Mouse (Mus musculus) heart, embryonic 11.5 days (tissue): ENCODE data around the gene Arid5b. TPM values are rescaled to one million over a fixed set of nuclear protein-coding genes. Genes with fewer than 3 reads are reported as not detected.
A peak's percentile ranks its signal among the peaks of the same experiment; 100 is the strongest.

Experiments
- ATAC-seq: fragments of 200-750 bp; cut with Nextera tagmentation; replicated peaks from 2 replicates; pipeline ENCODE4 v1.8.0; 2017; ENCODE audit warnings: moderate library complexity; ENCODE audit not compliant: insufficient number of reproducible peaks, low FRiP score, low TSS enrichment
- H3K27ac ChIP-seq: fragments of 300-500 bp; sonication (generic); 2 replicates; pipeline ENCODE4 v1.5.1; 2014; ENCODE audit warnings: mild to moderate bottlenecking, low read depth, low read length
- H3K27me3 ChIP-seq: fragments of 300-500 bp; sonication (generic); 2 replicates; pipeline ENCODE4 v1.6.1; 2014; ENCODE audit warnings: mild to moderate bottlenecking, low read length, mixed read lengths; ENCODE audit not compliant: control insufficient read depth, insufficient read depth
- H3K36me3 ChIP-seq: fragments of 300-500 bp; sonication (generic); 2 replicates; pipeline ENCODE4 v1.6.1; 2014; ENCODE audit warnings: mild to moderate bottlenecking, low read length, moderate library complexity, mixed read lengths; ENCODE audit not compliant: control insufficient read depth, insufficient read depth
- H3K4me1 ChIP-seq: fragments of 300-500 bp; sonication (generic); 2 replicates; pipeline ENCODE4 v1.6.1; 2014; ENCODE audit warnings: low read length; ENCODE audit not compliant: control insufficient read depth, insufficient read depth
- H3K4me2 ChIP-seq: fragments of 300-500 bp; sonication (generic); 2 replicates; pipeline ENCODE4 v1.6.1; 2014; ENCODE audit warnings: mild to moderate bottlenecking, moderate library complexity
- H3K4me3 ChIP-seq: fragments of 300-500 bp; sonication (generic); 2 replicates; pipeline ENCODE4 v1.5.1; 2014; ENCODE audit warnings: low read depth, low read length
- H3K9ac ChIP-seq: fragments of 300-500 bp; sonication (generic); 2 replicates; pipeline ENCODE4 v1.6.1; 2014; ENCODE audit warnings: mild to moderate bottlenecking, low read depth, low read length, moderate library complexity
- H3K9me3 ChIP-seq: fragments of 300-500 bp; sonication (generic); replicated peaks from 2 replicates; pipeline ENCODE4 v1.6.1; 2016; ENCODE audit warnings: low read length; ENCODE audit not compliant: control insufficient read depth
- WGBS: fragments of 180-500 bp; shearing (Covaris S2); extraction: QIAGEN DNeasy Blood & Tissue Kit; methylation state at CpG from one replicate; pipeline ENCODE4 v1.1.7; 2014; ENCODE audit not compliant: insufficient replicate concordance; 5-methylcytosine and 5-hydroxymethylcytosine counted together
- polyA plus RNA-seq: library from polyadenylated mRNA; unstranded; fragments of >200 nt; fragmentation: Nextera tagmentation; extraction: Ambion mirVana; gene quantifications from 2 replicates; pipeline ENCODE4 v1.2.1, GENCODE M21; 2014

The Arid5b gene
- polyA plus RNA-seq, 1 experiment from 2014 or later = 21.1 TPM

DNA sequence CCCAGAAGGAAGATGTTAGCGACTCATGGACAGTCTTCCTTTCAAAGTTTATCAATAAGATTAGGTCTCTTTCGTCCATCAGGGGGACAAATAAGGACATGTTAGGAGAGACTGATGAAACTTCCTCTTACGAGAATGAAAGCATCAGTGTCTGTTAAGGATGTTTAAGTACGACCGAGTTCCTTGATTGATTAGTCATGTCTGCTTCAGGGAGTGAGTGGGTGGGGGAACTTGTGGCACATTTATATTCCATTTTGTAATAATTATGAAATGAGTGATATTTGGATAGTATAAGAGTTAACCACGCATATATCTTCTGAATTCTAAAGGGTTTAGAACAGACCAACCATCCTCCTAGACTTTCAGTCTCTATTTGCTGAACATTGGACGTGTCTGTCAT is 22.5 kb upstream of the Arid5b start:
- Histone ChIP-seq H3K9me3 (no peaks in the 10 kb centered on the region), H3K4me3 (no peak overlapping the region), H3K27ac (no peak overlapping the region), H3K27me3 (no peaks in the 10 kb centered on the region), H3K4me2 (no peak overlapping the region), H3K9ac (no peak overlapping the region), H3K36me3 (no peaks in the 10 kb centered on the region), H3K4me1 (no peaks in the 10 kb centered on the region)
- WGBS = 68% methylated on average over 7 of the region's 7 CpGs
- no peak for ATAC-seq

DNA sequence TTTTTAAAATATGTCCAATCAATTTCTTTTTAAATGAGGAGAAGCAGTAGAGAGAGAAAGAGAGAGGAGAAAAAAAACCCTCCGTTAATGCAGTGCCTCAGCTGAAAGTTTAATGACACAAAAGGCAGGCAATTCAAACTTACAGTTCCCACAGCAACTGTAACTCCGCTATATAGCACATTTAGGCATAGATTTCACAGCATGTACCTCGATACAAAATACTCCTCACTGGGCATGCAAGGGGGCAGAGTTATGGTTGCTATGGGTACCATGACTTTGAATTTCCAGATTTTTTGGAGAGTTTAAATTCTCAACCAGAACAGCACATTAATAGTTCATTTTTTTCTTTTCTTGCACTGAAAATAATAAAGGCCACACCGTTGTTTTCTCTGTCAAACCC is 10.9 kb upstream of the Arid5b start:
- 80% methylated on average over 4 of the region's 4 CpGs for WGBS
- H3K4me2 ChIP-seq = no peak overlapping the region
- no peak overlapping the region for H3K9ac ChIP-seq
- H3K27ac ChIP-seq = no peak overlapping the region
- no peak for ATAC-seq
- H3K36me3 ChIP-seq = no peaks in the 10 kb centered on the region
- H3K27me3 ChIP-seq = no peaks in the 10 kb centered on the region
- H3K4me3 ChIP-seq = no peak overlapping the region
- peaks cover 3% of the 10 kb centered on the region; the same call in 1 of the 2 replicates for H3K9me3 ChIP-seq
- no peaks in the 10 kb centered on the region for H3K4me1 ChIP-seq

DNA sequence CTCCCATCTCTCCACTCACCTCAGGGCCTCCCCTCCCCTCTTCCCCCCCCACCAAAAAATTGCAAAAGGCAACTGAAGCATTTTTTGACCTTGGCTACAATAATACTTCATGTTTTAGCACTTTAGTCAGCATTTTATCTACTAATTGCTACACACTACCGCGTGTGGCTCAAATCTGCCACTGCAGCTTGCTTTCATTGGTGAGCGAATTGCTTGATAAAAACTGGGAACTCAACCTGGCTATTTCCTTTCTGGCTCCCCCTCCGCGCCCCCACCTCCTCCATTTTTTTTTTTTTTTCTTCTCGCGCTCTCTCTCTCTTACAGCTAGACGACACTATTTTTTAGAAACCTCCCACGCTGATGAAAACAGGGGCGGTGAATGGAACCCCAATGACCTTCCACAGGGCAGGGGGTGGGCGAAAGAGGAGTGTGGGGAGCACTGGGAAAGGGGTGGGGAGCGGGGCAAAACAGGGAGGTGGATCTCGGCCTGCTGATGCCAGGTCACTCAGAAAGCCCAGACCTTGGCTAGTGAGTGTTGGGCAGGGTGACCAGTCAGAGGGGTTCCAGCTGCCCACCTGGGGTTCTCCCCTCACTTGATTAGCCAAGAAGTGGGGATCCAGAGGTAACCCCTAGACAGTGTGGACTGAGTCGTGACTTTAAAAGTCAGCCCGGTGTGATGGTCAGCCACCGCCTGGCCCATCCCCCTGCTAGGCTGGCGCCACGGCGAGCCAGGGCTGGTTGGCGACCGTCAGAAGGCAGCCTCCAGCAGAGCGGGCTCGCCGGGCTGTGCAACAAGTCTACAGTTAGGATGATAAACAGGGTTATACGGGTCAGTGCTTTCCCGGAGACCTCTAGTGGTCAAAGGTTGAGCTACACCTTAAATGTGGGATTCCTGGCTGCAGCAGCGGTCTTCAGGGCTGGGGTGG is 4.2 kb upstream of the Arid5b start:
- Histone ChIP-seq H3K36me3 (no peaks in the 10 kb centered on the region), H3K27ac (peak overlapping the region; percentile 74), H3K9ac (peak overlapping the region; percentile 79), H3K4me1 (peaks cover 4% of the 10 kb centered on the region), H3K4me3 (peak overlapping the region; percentile 52), H3K9me3 (no peaks in the 10 kb centered on the region), H3K4me2 (peak overlapping the region; percentile 94), H3K27me3 (no peaks in the 10 kb centered on the region)
- peak; percentile 87 for ATAC-seq
- 2% methylated on average over 27 of the region's 27 CpGs for WGBS

DNA sequence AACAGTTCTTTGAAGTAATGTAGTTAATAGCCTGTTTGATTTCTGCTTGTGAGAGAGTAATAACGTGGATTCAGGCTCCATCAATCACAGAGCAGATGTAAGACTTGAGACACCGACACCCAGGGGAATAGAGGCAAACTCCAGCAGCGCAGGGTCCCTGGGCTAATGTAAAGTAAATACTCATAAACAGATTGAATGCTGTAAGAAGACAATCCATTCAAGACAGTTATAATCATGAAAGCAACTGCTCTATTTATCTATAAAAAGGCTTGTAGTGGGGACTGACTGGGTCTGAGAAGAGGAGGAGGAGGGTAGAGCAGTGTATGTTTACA is 3.2 kb upstream of the Arid5b start:
- no peak overlapping the region for H3K9ac ChIP-seq
- no peaks in the 10 kb centered on the region for H3K9me3 ChIP-seq
- H3K27me3 ChIP-seq = no peaks in the 10 kb centered on the region
- 46% methylated on average over 3 of the region's 3 CpGs for WGBS
- peaks cover 4% of the 10 kb centered on the region for H3K4me1 ChIP-seq
- no peak for ATAC-seq
- no peak overlapping the region for H3K4me3 ChIP-seq
- H3K27ac ChIP-seq = no peak overlapping the region; the same call in 1 of the 2 replicates
- peak overlapping the region; percentile 94; the same call in 1 of the 2 replicates for H3K4me2 ChIP-seq
- H3K36me3 ChIP-seq = no peaks in the 10 kb centered on the region

DNA sequence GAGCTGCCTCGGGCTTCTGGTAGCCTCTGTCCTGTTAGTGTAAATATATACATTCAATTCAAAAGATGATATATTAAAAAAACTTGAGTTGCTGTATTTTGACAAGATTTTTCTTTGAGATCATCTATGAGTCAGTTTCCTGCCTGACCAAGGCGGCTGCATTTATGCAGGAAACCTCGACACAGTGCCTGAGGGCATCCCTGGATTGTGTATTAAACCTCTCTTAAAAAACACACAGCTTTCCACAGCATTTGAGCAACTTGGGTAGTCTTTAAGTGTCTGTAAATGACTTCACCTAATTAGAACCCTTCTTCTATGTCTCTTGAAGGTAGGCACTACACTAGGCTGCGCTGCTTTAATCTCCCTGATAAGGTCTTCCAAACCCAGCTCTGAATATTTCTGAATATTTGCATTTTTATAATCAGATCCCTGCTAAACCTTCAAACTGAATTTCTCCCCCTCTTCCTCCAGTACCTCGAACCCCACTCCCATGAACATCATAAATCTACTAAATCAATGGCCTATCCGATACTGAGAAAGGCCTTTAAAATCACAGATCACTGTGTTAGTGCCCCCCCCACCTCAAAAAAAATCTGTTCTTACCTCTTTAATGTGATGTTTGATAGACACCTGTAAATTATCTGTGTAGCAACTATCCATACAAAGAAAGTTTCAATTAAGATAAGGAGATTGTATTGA is 2.7 kb upstream of the Arid5b start:
- H3K9ac ChIP-seq = no peak overlapping the region
- H3K4me1 ChIP-seq = peaks cover 4% of the 10 kb centered on the region
- 45% methylated on average over 6 of the region's 6 CpGs for WGBS
- H3K36me3 ChIP-seq = no peaks in the 10 kb centered on the region
- no peak overlapping the region for H3K27ac ChIP-seq
- no peak for ATAC-seq
- H3K4me3 ChIP-seq = no peak overlapping the region
- no peaks in the 10 kb centered on the region for H3K27me3 ChIP-seq
- H3K9me3 ChIP-seq = no peaks in the 10 kb centered on the region
- no peak overlapping the region for H3K4me2 ChIP-seq

DNA sequence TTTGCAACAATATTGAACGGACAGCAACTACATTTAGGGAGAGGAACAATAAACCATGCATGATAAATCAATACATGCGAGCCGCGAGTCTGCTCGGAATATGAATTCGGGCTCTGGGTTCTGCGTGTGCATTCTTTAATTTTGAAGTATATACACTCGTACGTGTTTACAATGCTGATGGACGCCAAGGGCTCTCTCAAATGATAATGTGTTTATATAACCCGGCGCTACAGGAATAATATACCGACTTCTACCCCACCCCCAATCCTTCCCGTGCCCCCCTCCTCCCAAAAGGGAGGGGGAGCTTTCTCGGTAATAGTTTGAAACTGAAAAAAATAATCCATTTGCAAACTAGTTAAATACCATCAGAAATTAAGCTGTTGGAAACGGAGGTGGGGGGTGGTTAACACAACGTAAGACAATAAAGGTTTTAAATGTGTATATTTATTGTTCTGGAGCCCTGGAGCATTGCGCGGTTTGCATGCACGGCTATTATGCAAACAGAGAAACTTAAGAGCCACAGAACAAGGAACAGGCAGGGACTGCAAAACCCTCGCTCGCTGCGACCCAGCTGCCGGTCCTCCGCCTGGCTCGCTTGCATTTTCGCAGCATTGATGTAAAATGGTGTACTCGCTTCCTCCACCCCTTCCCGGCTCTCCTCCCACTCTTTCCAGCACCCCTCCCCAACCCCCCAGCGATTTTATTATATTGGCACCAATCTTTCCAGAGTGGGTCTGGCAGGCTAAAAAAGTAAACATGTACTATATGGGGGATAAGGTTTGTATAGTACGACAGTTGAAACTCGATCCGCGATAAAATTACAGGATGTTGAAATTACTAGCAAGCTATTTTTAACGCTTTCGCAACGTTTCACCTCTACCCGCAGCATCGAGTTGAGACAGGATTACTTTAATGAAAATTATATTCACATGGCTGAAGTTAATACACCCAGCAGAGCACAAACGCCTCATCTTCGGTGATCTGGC is 1.3 kb upstream of the Arid5b start:
- Histone ChIP-seq H3K27me3 (no peaks in the 10 kb centered on the region), H3K4me3 (peak overlapping the region; percentile 76), H3K36me3 (no peaks in the 10 kb centered on the region), H3K9ac (peak overlapping the region; percentile 81), H3K9me3 (no peaks in the 10 kb centered on the region), H3K4me1 (peaks cover 4% of the 10 kb centered on the region), H3K27ac (peak overlapping the region; percentile 51; the same call in 1 of the 2 replicates), H3K4me2 (peak overlapping the region; percentile 84)
- under 1% methylated on average over 41 of the region's 41 CpGs for WGBS
- no peak for ATAC-seq

DNA sequence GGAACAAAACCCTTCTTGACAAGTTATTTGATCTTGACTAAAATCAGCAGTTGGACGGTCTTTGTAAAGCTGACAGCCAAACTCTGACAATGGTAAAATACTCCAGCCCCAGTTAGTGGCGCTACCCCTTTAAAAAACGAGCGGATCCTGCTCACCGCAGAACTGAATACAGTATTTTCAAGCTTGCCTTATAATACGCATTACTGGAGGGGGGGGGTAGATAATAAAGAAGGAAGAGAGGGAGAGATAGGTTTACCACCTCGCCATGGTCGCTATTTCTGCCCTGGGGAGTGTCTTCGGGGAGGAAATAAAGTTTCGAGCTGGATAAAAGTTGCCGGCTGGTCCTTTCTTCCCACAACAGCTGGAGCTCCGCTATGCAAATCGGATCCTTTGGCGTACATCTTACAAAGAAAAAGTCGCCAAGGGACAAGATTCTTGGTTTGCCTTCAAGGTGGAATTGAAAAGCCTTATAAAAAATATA is 829 bp downstream of the Arid5b start:
- H3K27me3 ChIP-seq = no peaks in the 10 kb centered on the region
- WGBS = 0% methylated on average over 15 of the region's 15 CpGs
- no peaks in the 10 kb centered on the region; the same call in 1 of the 2 replicates for H3K36me3 ChIP-seq
- H3K27ac ChIP-seq = peak overlapping the region; percentile 83
- peak overlapping the region; percentile 76 for H3K4me3 ChIP-seq
- no peak for ATAC-seq
- peak overlapping the region; percentile 81 for H3K9ac ChIP-seq
- no peaks in the 10 kb centered on the region for H3K9me3 ChIP-seq
- peak overlapping the region; percentile 84 for H3K4me2 ChIP-seq
- peaks cover 4% of the 10 kb centered on the region for H3K4me1 ChIP-seq

DNA sequence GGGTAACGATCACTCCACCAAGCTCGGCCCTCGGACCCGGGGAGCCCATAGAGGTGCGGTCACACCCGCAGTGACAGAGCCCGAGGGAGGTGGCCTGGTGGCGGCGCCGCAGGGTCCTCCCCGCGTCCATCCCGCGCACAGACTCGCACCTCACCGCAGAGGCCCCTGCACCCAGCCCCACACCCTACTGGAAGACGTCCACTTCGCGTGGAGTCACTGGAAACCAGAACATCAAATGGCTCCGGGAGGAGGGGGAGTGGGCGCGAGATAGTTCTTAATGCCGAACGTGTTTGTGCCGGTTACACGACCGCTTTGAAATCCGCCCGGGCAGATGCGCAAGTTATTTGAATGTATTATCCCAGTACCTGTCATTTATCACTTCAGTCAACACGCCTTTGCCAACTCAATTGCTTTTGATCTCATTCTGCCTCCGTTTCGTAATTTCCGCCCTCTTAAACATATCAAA is 1.5 kb downstream of the Arid5b start:
- H3K4me3 ChIP-seq = peak overlapping the region; percentile 76
- peak overlapping the region; percentile 84 for H3K4me2 ChIP-seq
- no peaks in the 10 kb centered on the region for H3K9me3 ChIP-seq
- peak; percentile 58; the same call in 1 of the 2 replicates for ATAC-seq
- 0% methylated on average over 31 of the region's 34 CpGs for WGBS
- no peaks in the 10 kb centered on the region for H3K27me3 ChIP-seq
- peak overlapping the region; percentile 81 for H3K9ac ChIP-seq
- no peaks in the 10 kb centered on the region; the same call in 1 of the 2 replicates for H3K36me3 ChIP-seq
- peak overlapping the region; percentile 83 for H3K27ac ChIP-seq
- no peaks in the 10 kb centered on the region; the same call in 1 of the 2 replicates for H3K4me1 ChIP-seq
